Mouse (Mus musculus): ENCODE data around the gene Vsig10l. TPM values are rescaled to one million over a fixed set of nuclear protein-coding genes. Genes with fewer than 3 reads are reported as not detected.
A peak's percentile ranks its signal among the peaks of the same experiment; 100 is the strongest.

Vsig10l gene
- polyA plus RNA-seq, 1 experiment from 2014 or later, result 6.7 TPM

DNA sequence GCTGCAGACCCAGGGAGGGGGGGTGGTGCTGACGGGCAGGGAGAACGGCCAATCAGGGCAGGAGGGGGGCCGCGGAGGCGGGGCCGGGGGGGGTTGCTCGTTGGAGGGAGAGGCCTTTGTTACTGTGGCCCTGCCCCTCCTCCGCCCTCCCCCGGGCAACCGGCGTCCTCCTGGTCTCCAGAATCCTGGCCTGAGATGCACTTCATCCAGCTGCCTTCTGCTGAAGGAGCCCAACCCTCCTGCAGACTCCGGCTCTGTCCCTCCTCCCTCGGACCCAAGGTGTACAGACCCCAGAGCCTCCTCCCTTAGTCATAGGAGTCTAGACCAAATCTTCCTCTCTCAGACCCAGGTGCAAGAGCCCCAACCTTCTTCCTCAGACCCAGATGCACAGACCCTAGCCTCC, 27.2 kb downstream of the Vsig10l start:
- Histone ChIP-seq H3K27ac (no peak overlapping the region), H3K4me1 (0 out of 2 replicates have a peak, but pooled peaks cover 14% of the 10 kb centered on the region), H3K4me3 (peak overlapping the region; percentile 48), H3K9me3 (no peaks in the 10 kb centered on the region), H3K27me3 (peaks cover 7% of the 10 kb centered on the region; the same call in 1 of the 2 replicates), H3K4me2 (replicated peaks) (peak overlapping the region; percentile 58), H3K36me3 (no peaks in the 10 kb centered on the region), H3K9ac (peak overlapping the region; percentile 57)
- peak; percentile 78 for ATAC-seq (ENCODE audit: insufficient number of reproducible peaks, insufficient read depth, low FRiP score, low TSS enrichment)
- WGBS, result 0% methylated on average over 11 of the region's 13 CpGs

DNA sequence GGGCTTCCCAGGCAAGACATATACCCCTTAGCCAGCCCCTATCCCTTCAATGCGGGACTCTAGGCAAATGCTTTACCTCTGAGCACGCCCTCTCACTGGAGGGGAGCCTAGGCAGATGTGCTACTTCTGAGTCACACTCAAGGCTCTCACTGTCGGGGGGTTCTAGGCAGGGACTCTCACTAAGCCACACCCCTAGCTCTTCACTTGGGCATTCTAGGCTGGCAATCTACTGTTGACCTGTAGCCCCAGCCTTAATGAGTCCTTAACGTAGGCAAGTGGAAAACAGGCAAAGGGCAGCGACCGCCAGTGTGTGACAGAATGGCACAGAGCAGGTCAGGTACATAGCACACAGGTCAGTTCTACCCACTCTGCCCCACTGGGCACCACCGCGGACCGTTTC, 27.9 kb downstream of the Vsig10l start:
- H3K36me3 ChIP-seq, result no peaks in the 10 kb centered on the region
- H3K9me3 ChIP-seq, result no peaks in the 10 kb centered on the region
- no peak overlapping the region for H3K27ac ChIP-seq
- 0 out of 2 replicates have a peak, but pooled peaks cover 14% of the 10 kb centered on the region for H3K4me1 ChIP-seq
- peaks cover 13% of the 10 kb centered on the region for H3K27me3 ChIP-seq
- no peak overlapping the region for H3K4me3 ChIP-seq
- H3K9ac ChIP-seq, result no peak overlapping the region
- ATAC-seq (ENCODE audit: insufficient number of reproducible peaks, insufficient read depth, low FRiP score, low TSS enrichment), result no peak
- WGBS, result 63% methylated on average over 9 of the region's 9 CpGs
- H3K4me2 ChIP-seq (replicated peaks), result no peak overlapping the region

- Histone ChIP-seq H3K4me3 (no peak overlapping the region), H3K9ac (no peak overlapping the region), H3K27me3 (peaks cover 16% of the 10 kb centered on the region), H3K9me3 (0 out of 2 replicates have a peak, but pooled peaks cover 4% of the 10 kb centered on the region), H3K27ac (no peak overlapping the region), H3K4me1 (no peaks in the 10 kb centered on the region), H3K36me3 (no peaks in the 10 kb centered on the region), H3K4me2 (replicated peaks) (no peak overlapping the region)
- WGBS, result 16% methylated on average over 21 of the region's 21 CpGs
- no peak for ATAC-seq (ENCODE audit: insufficient number of reproducible peaks, insufficient read depth, low FRiP score, low TSS enrichment)
Observed at GRCm38 (mm10) chr7:43495343-43496021, 32.5 kb downstream of the Vsig10l start.

DNA sequence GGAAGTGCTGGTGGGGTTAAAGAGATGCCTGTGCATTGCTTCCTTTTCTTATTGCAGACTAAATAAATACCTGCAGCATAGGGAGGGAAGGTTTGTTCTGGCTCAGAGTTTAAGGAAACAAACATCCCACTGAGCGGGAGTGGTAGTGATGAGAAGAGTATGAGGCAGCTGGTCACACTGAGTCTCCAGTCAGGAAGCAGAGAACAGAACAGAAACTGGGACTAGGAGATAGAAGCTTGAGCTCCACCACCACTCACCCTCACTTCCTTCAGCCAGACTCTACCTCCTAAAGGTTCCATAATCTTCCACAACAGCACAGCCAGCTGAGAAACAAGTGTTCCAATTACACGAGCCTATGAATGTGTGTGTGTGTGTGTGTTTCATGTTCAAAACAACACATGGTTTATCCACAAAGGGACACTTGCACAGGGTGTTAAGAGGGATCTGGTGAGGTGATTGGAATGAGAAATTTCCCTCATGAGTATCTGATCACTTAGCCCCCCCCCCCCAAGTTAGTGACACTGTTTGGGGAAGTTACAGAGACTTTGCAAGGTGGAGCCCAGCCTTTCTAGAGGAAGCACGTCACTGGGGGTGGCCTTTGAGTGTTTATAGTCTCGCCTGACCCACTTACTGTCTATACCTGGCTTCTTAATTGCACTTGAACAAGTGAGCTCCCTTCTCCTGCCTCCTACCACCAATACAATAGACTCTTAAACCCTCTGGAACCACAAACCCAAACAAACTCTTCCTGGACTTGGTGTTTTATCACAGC, 48.9 kb downstream of the Vsig10l start:
- Histone ChIP-seq H3K4me3 (no peak overlapping the region), H3K36me3 (no peaks in the 10 kb centered on the region), H3K27ac (no peak overlapping the region), H3K9me3 (no peaks in the 10 kb centered on the region), H3K9ac (no peak overlapping the region), H3K4me2 (replicated peaks) (no peak overlapping the region), H3K27me3 (no peaks in the 10 kb centered on the region), H3K4me1 (no peaks in the 10 kb centered on the region)
- no peak for ATAC-seq (ENCODE audit: insufficient number of reproducible peaks, insufficient read depth, low FRiP score, low TSS enrichment)
- WGBS, result 55% methylated on average over 4 of the region's 4 CpGs

DNA sequence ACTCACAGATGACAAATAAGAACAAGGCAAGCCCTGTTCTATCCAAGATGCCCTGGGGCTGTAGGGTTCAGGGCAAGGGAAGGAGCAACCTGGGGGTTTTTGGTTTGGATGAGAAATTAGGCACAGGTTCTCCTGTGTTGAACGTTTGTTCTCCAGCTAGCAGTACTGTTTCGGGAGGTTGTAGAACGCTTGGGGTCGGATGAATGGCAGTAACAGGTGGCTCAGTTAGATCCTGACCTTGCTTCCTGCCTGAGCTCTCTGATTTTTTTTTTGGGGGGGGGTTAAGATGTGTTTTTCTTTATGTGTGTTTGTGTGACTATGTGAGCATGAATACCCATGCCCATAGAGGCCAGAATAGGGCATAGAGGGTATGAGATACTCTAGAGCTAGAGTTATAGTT, 49.6 kb downstream of the Vsig10l start:
- Histone ChIP-seq H3K27me3 (no peaks in the 10 kb centered on the region), H3K9ac (no peak overlapping the region), H3K36me3 (no peaks in the 10 kb centered on the region), H3K4me2 (replicated peaks) (no peak overlapping the region), H3K27ac (no peak overlapping the region), H3K9me3 (no peaks in the 10 kb centered on the region), H3K4me1 (no peaks in the 10 kb centered on the region), H3K4me3 (no peak overlapping the region)
- no peak for ATAC-seq (ENCODE audit: insufficient number of reproducible peaks, insufficient read depth, low FRiP score, low TSS enrichment)
- WGBS, result 58% methylated on average over 4 of the region's 4 CpGs

- no peak overlapping the region for H3K9ac ChIP-seq
- H3K36me3 ChIP-seq, result no peaks in the 10 kb centered on the region
- no peaks in the 10 kb centered on the region for H3K4me1 ChIP-seq
- H3K4me3 ChIP-seq, result no peak overlapping the region
- H3K27me3 ChIP-seq, result no peaks in the 10 kb centered on the region
- no peak overlapping the region for H3K4me2 ChIP-seq (replicated peaks)
- H3K27ac ChIP-seq, result no peak overlapping the region
- H3K9me3 ChIP-seq, result no peaks in the 10 kb centered on the region
- 86% methylated on average over 5 of the region's 5 CpGs for WGBS
- no peak for ATAC-seq (ENCODE audit: insufficient number of reproducible peaks, insufficient read depth, low FRiP score, low TSS enrichment)
Observed at GRCm38 (mm10) chr7:43515076-43515475, 52.1 kb downstream of the Vsig10l start.

DNA sequence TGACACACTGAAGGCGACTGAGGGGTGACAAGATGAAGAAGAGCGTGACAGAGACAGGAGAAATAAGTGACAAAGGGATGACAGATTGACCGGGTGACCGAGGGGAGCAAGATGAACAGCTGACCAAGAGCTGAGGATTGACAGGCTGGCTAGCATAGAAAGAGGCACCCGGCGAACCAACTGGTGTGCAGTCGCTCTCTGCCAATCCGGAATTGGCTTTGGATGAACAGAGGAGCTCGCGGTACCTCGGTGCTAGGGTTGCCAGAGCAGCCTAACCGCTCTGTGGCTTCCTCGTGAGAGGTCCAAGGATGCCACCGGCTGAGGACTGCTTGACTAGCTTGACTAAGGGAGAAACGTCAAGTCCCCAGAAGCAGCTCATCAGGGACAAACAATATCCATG, 55.4 kb downstream of the Vsig10l start:
- ATAC-seq (ENCODE audit: insufficient number of reproducible peaks, insufficient read depth, low FRiP score, low TSS enrichment), result no peak
- H3K4me1 ChIP-seq, result no peaks in the 10 kb centered on the region
- no peak overlapping the region for H3K4me3 ChIP-seq
- H3K4me2 ChIP-seq (replicated peaks), result no peak overlapping the region
- H3K9ac ChIP-seq, result no peak overlapping the region
- WGBS, result 87% methylated on average over 15 of the region's 15 CpGs
- H3K27me3 ChIP-seq, result no peaks in the 10 kb centered on the region
- no peak overlapping the region for H3K27ac ChIP-seq
- H3K9me3 ChIP-seq, result no peaks in the 10 kb centered on the region
- H3K36me3 ChIP-seq, result no peaks in the 10 kb centered on the region

Small RNAs within 50 kb of the gene (microRNA-seq; reads per million reads assigned to microRNA genes)
- 0.54 reads per million for gene Mir7051

Other genes with a start within 250 kb of the Vsig10l start
- 15.5 and 16.1 TPM in 2 replicates for gene Zfp715, start 149.9 kb upstream of the Vsig10l start, polyA plus RNA-seq (2016; fragmentation: Nextera tagmentation; extraction: Ambion mirVana)
- 0.10 and 0.37 TPM in 2 replicates for gene Siglecf, start 111.8 kb upstream of the Vsig10l start, polyA plus RNA-seq (2016; fragmentation: Nextera tagmentation; extraction: Ambion mirVana)
- 0.04 and 0.09 TPM in 2 replicates for gene Siglecg, start 54.9 kb upstream of the Vsig10l start, polyA plus RNA-seq (2016; fragmentation: Nextera tagmentation; extraction: Ambion mirVana)
- 1.9 and 3.9 TPM in 2 replicates for gene Lim2, start 35.5 kb upstream of the Vsig10l start, polyA plus RNA-seq (2016; fragmentation: Nextera tagmentation; extraction: Ambion mirVana)
- 0.27 and 0.37 TPM in 2 replicates for gene Nkg7, start 26.1 kb upstream of the Vsig10l start, polyA plus RNA-seq (2016; fragmentation: Nextera tagmentation; extraction: Ambion mirVana)
- not detected in 2 replicates for gene Cldnd2, start 22.4 kb upstream of the Vsig10l start, polyA plus RNA-seq (2016; fragmentation: Nextera tagmentation; extraction: Ambion mirVana)
- 237 and 240 TPM in 2 replicates for gene Etfb, start 19.1 kb upstream of the Vsig10l start, polyA plus RNA-seq (2016; fragmentation: Nextera tagmentation; extraction: Ambion mirVana)
- gene Gm45233, start 19.0 kb upstream of the Vsig10l start, polyA plus RNA-seq (2016; fragmentation: Nextera tagmentation; extraction: Ambion mirVana), result 0.38 and 0.90 TPM in 2 replicates
- 1.9 and 2.0 TPM in 2 replicates for gene Iglon5, start 26.9 kb downstream of the Vsig10l start, polyA plus RNA-seq (2016; fragmentation: Nextera tagmentation; extraction: Ambion mirVana)
- not detected in 2 replicates for gene 4931406B18Rik, start 42.8 kb downstream of the Vsig10l start, polyA plus RNA-seq (2016; fragmentation: Nextera tagmentation; extraction: Ambion mirVana)
- 0.66 and 1.1 TPM in 2 replicates for gene Cd33, start 81.3 kb downstream of the Vsig10l start, polyA plus RNA-seq (2016; fragmentation: Nextera tagmentation; extraction: Ambion mirVana)
- gene Zfp658, start 99.1 kb downstream of the Vsig10l start, polyA plus RNA-seq (2016; fragmentation: Nextera tagmentation; extraction: Ambion mirVana), result 6.1 and 6.5 TPM in 2 replicates
- gene Zfp719, start 116.5 kb downstream of the Vsig10l start, polyA plus RNA-seq (2016; fragmentation: Nextera tagmentation; extraction: Ambion mirVana), result 15.1 and 16.5 TPM in 2 replicates
- gene Zfp819, start 144.0 kb downstream of the Vsig10l start, polyA plus RNA-seq (2016; fragmentation: Nextera tagmentation; extraction: Ambion mirVana), result 0.31 and 0.56 TPM in 2 replicates
- not detected in 2 replicates for gene Ceacam18, start 171.6 kb downstream of the Vsig10l start, polyA plus RNA-seq (2016; fragmentation: Nextera tagmentation; extraction: Ambion mirVana)
- gene Siglece, start 197.0 kb downstream of the Vsig10l start, polyA plus RNA-seq (2016; fragmentation: Nextera tagmentation; extraction: Ambion mirVana), result 0.31 and 0.39 TPM in 2 replicates
- gene Ctu1, start 208.9 kb downstream of the Vsig10l start, polyA plus RNA-seq (2016; fragmentation: Nextera tagmentation; extraction: Ambion mirVana), result 16.6 and 18.1 TPM in 2 replicates
- not detected in 2 replicates for gene Klk14, start 227.3 kb downstream of the Vsig10l start, polyA plus RNA-seq (2016; fragmentation: Nextera tagmentation; extraction: Ambion mirVana)
- 0.36 and 0.73 TPM in 2 replicates for gene Klk13, start 249.4 kb downstream of the Vsig10l start, polyA plus RNA-seq (2016; fragmentation: Nextera tagmentation; extraction: Ambion mirVana)

Data from embryonic facial prominence, embryonic 12.5 days (tissue).